Comparison of ENCODE assay signal across 8 mouse cellular contexts in genomic region chr13:91741280-91742047, GRCm38 (mm10). TPM values are rescaled to one million over a fixed set of nuclear protein-coding genes. Genes with fewer than 3 reads are reported as not detected.
DNase-seq lines count a peak whose midpoint lies in the region; ATAC-seq and TF ChIP-seq lines count a peak whose summit lies in the region.

Gene Acot12, plus strand, starts transcription at chr13:91741512.

- DNase-seq in adrenal gland, adult 2 months, result peak; percentile 78
- DNase-seq in embryonic facial prominence, embryonic 11.5 days (ENCODE audit: low spot score), result peak; percentile 38
- DNase-seq in lung, postnatal 4 days, result peak; percentile 10 to 40
- peak; percentile 3 for DNase-seq in skeletal muscle tissue, adult 2 months (ENCODE audit: low read depth, low spot score)
- no peak for DNase-seq in MN1 (ENCODE audit: low spot score)

- H3K4me2 ChIP-seq in embryonic facial prominence, embryonic 11.5 days (ENCODE audit: low read depth, low read length), result peak within 1 kb of the TSS; percentile 83
- peak within 1 kb of the TSS; percentile 90 for H3K4me2 ChIP-seq in heart, embryonic 13.5 days
- H3K4me2 ChIP-seq in kidney, embryonic 16.5 days (replicated peaks; ENCODE audit: low read depth, low read length), result peak within 1 kb of the TSS; percentile 65

- peaks cover 28% of the 10 kb centered on the region for H3K27me3 ChIP-seq in E14TG2a.4 (ENCODE audit: insufficient read depth, low read length)
- peaks cover 4% of the 10 kb centered on the region for H3K27me3 ChIP-seq in embryonic facial prominence, embryonic 11.5 days (ENCODE audit: control insufficient read depth, insufficient read depth, low read length)
- H3K27me3 ChIP-seq in heart, embryonic 13.5 days (replicated peaks), result peaks cover 21% of the 10 kb centered on the region
- H3K27me3 ChIP-seq in kidney, embryonic 16.5 days (ENCODE audit: insufficient read depth, low read length), result peaks cover 7% of the 10 kb centered on the region; the same call in 1 of the 2 replicates

- H3K9ac ChIP-seq in embryonic facial prominence, embryonic 11.5 days (replicated peaks; ENCODE audit: low read length), result peak within 1 kb of the TSS; percentile 58
- H3K9ac ChIP-seq in heart, embryonic 13.5 days, result peak within 1 kb of the TSS; percentile 73
- H3K9ac ChIP-seq in kidney, embryonic 16.5 days (replicated peaks; ENCODE audit: low read length), result peak within 1 kb of the TSS; percentile 48

- H3K36me3 ChIP-seq in E14TG2a.4 (ENCODE audit: insufficient read depth, low read length), result no peaks in the 10 kb centered on the region
- H3K36me3 ChIP-seq in embryonic facial prominence, embryonic 11.5 days (replicated peaks; ENCODE audit: control insufficient read depth, insufficient read depth, low read depth, low read length), result no peaks in the 10 kb centered on the region
- H3K36me3 ChIP-seq in heart, embryonic 13.5 days, result no peaks in the 10 kb centered on the region
- no peaks in the 10 kb centered on the region for H3K36me3 ChIP-seq in kidney, embryonic 16.5 days (ENCODE audit: insufficient read depth, low read length)

- peaks cover 7% of the 10 kb centered on the region; the same call in 1 of the 2 replicates for H3K4me1 ChIP-seq in E14TG2a.4 (replicated peaks; ENCODE audit: low read depth, low read length)
- no peaks in the 10 kb centered on the region for H3K4me1 ChIP-seq in embryonic facial prominence, embryonic 11.5 days (ENCODE audit: control insufficient read depth, insufficient read depth, low read length)
- H3K4me1 ChIP-seq in heart, embryonic 13.5 days, result peaks cover 12% of the 10 kb centered on the region
- H3K4me1 ChIP-seq in kidney, embryonic 16.5 days (ENCODE audit: insufficient read depth, low read length), result peaks cover 10% of the 10 kb centered on the region; the same call in 1 of the 2 replicates

- ATAC-seq in embryonic facial prominence, embryonic 11.5 days (replicated peaks; ENCODE audit: insufficient number of reproducible peaks, low FRiP score, low TSS enrichment, low read depth), result no peak
- ATAC-seq in heart, embryonic 13.5 days (ENCODE audit: extremely low read depth, insufficient number of reproducible peaks, low FRiP score, low TSS enrichment), result no peak
- ATAC-seq in kidney, embryonic 16.5 days (ENCODE audit: low FRiP score, low TSS enrichment), result peak; percentile 92

- H3K4me3 ChIP-seq in E14TG2a.4 (replicated peaks; ENCODE audit: low read length), result peak within 1 kb of the TSS; percentile 75
- H3K4me3 ChIP-seq in embryonic facial prominence, embryonic 11.5 days (ENCODE audit: low read depth, low read length), result peak within 1 kb of the TSS; percentile 38
- peak within 1 kb of the TSS; percentile 56 for H3K4me3 ChIP-seq in heart, embryonic 13.5 days
- H3K4me3 ChIP-seq in kidney, embryonic 16.5 days (ENCODE audit: low read length), result peak within 1 kb of the TSS; percentile 47

- no peak for TF ChIP-seq CTCF in E14TG2a.4 (conservative IDR thresholded peaks at IDR 0.05; ENCODE audit: low read length)

- no peak within 1 kb of the TSS for H3K27ac ChIP-seq in embryonic facial prominence, embryonic 11.5 days (replicated peaks; ENCODE audit: low read depth, low read length)
- no peak within 1 kb of the TSS for H3K27ac ChIP-seq in heart, embryonic 13.5 days (replicated peaks)
- H3K27ac ChIP-seq in kidney, embryonic 16.5 days (ENCODE audit: low read length), result no peak within 1 kb of the TSS

- WGBS in embryonic facial prominence, embryonic 11.5 days, result 9% methylated on average over 45 of the region's 45 CpGs
- WGBS in heart, embryonic 13.5 days, result 7% methylated on average over 45 of the region's 45 CpGs
- 8% methylated on average over 45 of the region's 45 CpGs for WGBS in kidney, embryonic 16.5 days

- H3K9me3 ChIP-seq in E14TG2a.4 (ENCODE audit: low read length), result no peaks in the 10 kb centered on the region
- no peaks in the 10 kb centered on the region for H3K9me3 ChIP-seq in embryonic facial prominence, embryonic 11.5 days (replicated peaks; ENCODE audit: control insufficient read depth, low read length)
- H3K9me3 ChIP-seq in heart, embryonic 13.5 days, result no peaks in the 10 kb centered on the region
- H3K9me3 ChIP-seq in kidney, embryonic 16.5 days (ENCODE audit: low read length), result no peaks in the 10 kb centered on the region

RNA-seq across cellular contexts. Expression of gene Acot12, which starts in this region (rescaled TPM):
- 1 to 10 TPM; 1.0 to 2.2 TPM for total RNA-seq in adrenal gland, adult 2 months (2021)
- 0.09 TPM in 1 of 2 replicates, not detected in the other for polyA plus RNA-seq in adrenal gland, adult 2 months (2012; rRNA removed)
- not detected in 2 replicates for polyA plus RNA-seq in embryonic facial prominence, embryonic 11.5 days (2014; fragmentation: Nextera tagmentation; extraction: Ambion mirVana)
- polyA plus RNA-seq in heart, embryonic 13.5 days (2015; fragmentation: Nextera tagmentation; extraction: Ambion mirVana), result 0.19 TPM in 1 of 2 replicates, not detected in the other
- polyA plus RNA-seq in kidney, embryonic 16.5 days (2015; fragmentation: Nextera tagmentation; extraction: Ambion mirVana), result 0.07 and 0.21 TPM in 2 replicates

Comparison
In these comparisons a context has a peak if more than half of its experiments do, and no peak if none do; other contexts are left out.
1. Peak in DNase-seq, H3K4me3 ChIP-seq, H3K9ac ChIP-seq and H3K4me2 ChIP-seq in embryonic facial prominence, embryonic 11.5 days; RNA of the gene not detected or under 1 TPM.
2. Peak in ATAC-seq, H3K4me3 ChIP-seq, H3K9ac ChIP-seq and H3K4me2 ChIP-seq in kidney, embryonic 16.5 days; RNA of the gene not detected or under 1 TPM.